Mouse (Mus musculus) lung, embryonic 14.5 days (tissue): ENCODE measurements around the gene Syn3. TPM values are rescaled to one million over a fixed set of nuclear protein-coding genes. Genes with fewer than 3 reads are reported as not detected.

ENCODE experiments used
- ATAC-seq: fragments of 200-750 bp; cut with Nextera tagmentation; 2 replicates; pipeline ENCODE4 v1.8.0; 2017; ENCODE audit warnings: mild to moderate bottlenecking, moderate TSS enrichment, moderate library complexity; ENCODE audit not compliant: insufficient read depth
- DNase-seq: peaks from one replicate; pipeline ENCODE4 v3.0.0-alpha.2; 2015
- H3K27ac ChIP-seq: fragments of 300-500 bp; sonication (generic); 2 replicates; pipeline ENCODE4 v1.5.1; 2014; ENCODE audit warnings: low read depth, mild to moderate bottlenecking, moderate library complexity
- H3K27me3 ChIP-seq: fragments of 300-500 bp; sonication (generic); 2 replicates; pipeline ENCODE4 v1.6.1; 2014; ENCODE audit warnings: low read length, control low read depth; ENCODE audit not compliant: insufficient read depth
- H3K36me3 ChIP-seq: fragments of 300-500 bp; sonication (generic); 2 replicates; pipeline ENCODE4 v1.6.1; 2014; ENCODE audit warnings: control low read depth; ENCODE audit not compliant: insufficient read depth
- H3K4me1 ChIP-seq: fragments of 300-500 bp; sonication (generic); 2 replicates; pipeline ENCODE4 v1.6.1; 2014; ENCODE audit warnings: antibody characterized with exemption, control low read depth; ENCODE audit not compliant: insufficient read depth
- H3K4me2 ChIP-seq: fragments of 300-500 bp; sonication (generic); 2 replicates; pipeline ENCODE4 v1.6.1; 2014; ENCODE audit warnings: mild to moderate bottlenecking
- H3K4me3 ChIP-seq: fragments of 300-500 bp; sonication (generic); 2 replicates; pipeline ENCODE4 v1.5.1; 2014; ENCODE audit warnings: low read depth, low read length
- H3K9ac ChIP-seq: fragments of 300-500 bp; sonication (generic); 2 replicates; pipeline ENCODE4 v1.6.1; 2014
- H3K9me3 ChIP-seq: fragments of 300-500 bp; sonication (generic); 2 replicates; pipeline ENCODE4 v1.6.1; 2016; ENCODE audit warnings: low read depth, low read length, control low read depth
- CTCF ChIP-seq: IDR thresholded peaks from 2 replicates; pipeline ENCODE4 v1.5.1; 2016; ENCODE audit warnings: antibody characterized with exemption, low read depth
- WGBS: fragments of 180-500 bp; shearing (Covaris S2); extraction: QIAGEN DNeasy Blood & Tissue Kit; methylation state at CpG from one replicate; pipeline ENCODE4 v1.1.7; 2014; 5-methylcytosine and 5-hydroxymethylcytosine counted together
- polyA plus RNA-seq: library from polyadenylated mRNA; unstranded; fragments of >200 nt; fragmentation: Nextera tagmentation; extraction: Ambion mirVana; gene quantifications from 2 replicates; pipeline ENCODE4 v1.2.1, GENCODE M21; 2014

Syn3 gene
- polyA plus RNA-seq, 1 experiment from 2014 or later = 2.4 TPM

DNA sequence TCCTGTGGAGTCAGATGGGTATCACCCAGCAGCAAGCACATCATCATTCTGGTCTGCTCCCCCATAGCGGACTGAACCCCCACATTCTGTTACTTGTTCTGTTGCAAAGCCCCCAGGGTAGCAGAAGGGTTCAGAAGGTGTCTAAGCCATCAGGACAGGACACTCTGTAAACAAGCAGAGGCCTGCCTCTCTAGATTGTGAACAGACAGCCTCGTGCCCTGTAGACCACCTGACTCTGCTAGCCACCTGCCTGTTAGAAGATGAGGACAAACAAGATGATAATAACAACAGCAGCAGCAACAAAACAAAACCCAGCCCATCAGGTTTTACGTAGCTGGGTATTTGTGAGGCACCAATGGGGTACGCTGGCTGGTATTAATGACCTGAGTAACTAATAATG lies 156.5 kb downstream of the Syn3 start:
- no peak overlapping the region for H3K27ac ChIP-seq
- H3K9ac ChIP-seq = no peak overlapping the region
- WGBS = 79% methylated on average over 4 of the region's 4 CpGs
- H3K4me1 ChIP-seq = peaks cover 28% of the 10 kb centered on the region; the same call in 1 of the 2 replicates
- no peaks in the 10 kb centered on the region for H3K9me3 ChIP-seq
- TF ChIP-seq CTCF = no peak
- peaks cover 29% of the 10 kb centered on the region; the same call in 1 of the 2 replicates for H3K36me3 ChIP-seq
- H3K4me2 ChIP-seq = no peak overlapping the region
- DNase-seq (no peak), ATAC-seq (no peak)
- H3K27me3 ChIP-seq = no peaks in the 10 kb centered on the region
- H3K4me3 ChIP-seq = no peak overlapping the region

- DNase-seq (peak; percentile 44), ATAC-seq (no peak)
- no peak for TF ChIP-seq CTCF
- H3K4me2 ChIP-seq = no peak overlapping the region
- WGBS = 31% methylated on average over 8 of the region's 8 CpGs
- no peak overlapping the region for H3K9ac ChIP-seq
- H3K4me1 ChIP-seq = peaks cover 30% of the 10 kb centered on the region; the same call in 1 of the 2 replicates
- no peak overlapping the region for H3K4me3 ChIP-seq
- H3K9me3 ChIP-seq = no peaks in the 10 kb centered on the region
- no peaks in the 10 kb centered on the region for H3K27me3 ChIP-seq
- H3K27ac ChIP-seq = no peak overlapping the region
- H3K36me3 ChIP-seq = peaks cover 26% of the 10 kb centered on the region; the same call in 1 of the 2 replicates
These were observed 157.1 kb downstream of the Syn3 start for GRCm38 (mm10) chr10:86341589-86341988.

DNA sequence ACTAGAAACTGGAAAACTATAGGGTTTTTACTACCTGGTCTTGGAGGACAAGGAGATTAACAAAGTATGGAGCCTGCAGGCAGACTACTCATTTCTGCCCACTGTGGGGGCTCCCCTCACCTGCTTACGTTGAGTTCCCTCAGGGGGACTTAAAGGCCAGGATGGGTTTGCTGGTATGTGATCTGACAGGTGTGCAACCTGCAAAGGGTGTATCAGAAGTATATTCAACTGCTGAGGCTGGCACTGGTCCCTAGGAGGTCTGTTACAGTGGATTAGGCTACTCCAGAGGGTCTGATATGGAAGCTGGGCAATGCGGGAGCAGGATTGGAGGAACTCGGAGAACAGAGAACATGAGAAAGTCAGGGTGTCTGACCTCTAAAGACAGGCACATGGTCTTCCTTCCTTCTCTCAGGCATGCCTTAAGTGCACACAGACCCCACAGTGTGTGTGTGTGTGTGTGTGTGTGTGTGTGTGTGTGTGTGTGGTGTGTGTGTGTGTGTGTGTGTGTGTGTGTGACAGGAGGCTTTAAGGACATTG lies 157.6 kb downstream of the Syn3 start:
- Histone ChIP-seq H3K4me1 (peaks cover 30% of the 10 kb centered on the region; the same call in 1 of the 2 replicates), H3K27ac (no peak overlapping the region)

DNA sequence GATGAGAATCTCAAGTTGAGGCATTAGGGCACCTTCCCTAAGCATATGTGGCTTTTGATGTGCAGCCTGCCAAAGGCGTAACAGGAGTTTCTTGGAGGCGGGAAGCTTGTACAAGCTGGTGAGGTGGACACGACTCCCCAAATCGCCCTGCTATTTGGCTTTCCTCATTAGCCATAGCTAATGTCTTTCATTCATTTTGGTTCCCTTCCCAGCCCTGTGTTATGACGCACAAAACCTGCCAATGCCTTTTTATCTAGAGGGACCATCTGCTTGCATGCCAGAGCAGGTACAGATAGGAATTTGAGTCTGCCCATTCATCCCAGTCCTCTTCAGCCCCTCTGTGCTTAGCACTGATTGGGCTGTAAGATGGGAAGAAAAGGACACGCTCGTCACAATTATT lies 158.3 kb downstream of the Syn3 start:
- DNase-seq (no peak), ATAC-seq (no peak)
- Histone ChIP-seq H3K9me3 (no peaks in the 10 kb centered on the region), H3K4me1 (peaks cover 30% of the 10 kb centered on the region; the same call in 1 of the 2 replicates), H3K36me3 (peaks cover 18% of the 10 kb centered on the region; the same call in 1 of the 2 replicates), H3K4me2 (no peak overlapping the region), H3K27ac (no peak overlapping the region), H3K9ac (no peak overlapping the region), H3K4me3 (no peak overlapping the region), H3K27me3 (no peaks in the 10 kb centered on the region)
- no peak for TF ChIP-seq CTCF
- WGBS = 84% methylated on average over 7 of the region's 7 CpGs

More for the DNA sequence above, 157.6 kb downstream of the Syn3 start:
- H3K4me2 ChIP-seq = no peak overlapping the region
- H3K9me3 ChIP-seq = no peaks in the 10 kb centered on the region
- H3K36me3 ChIP-seq = peaks cover 23% of the 10 kb centered on the region; the same call in 1 of the 2 replicates
- ATAC-seq (no peak), DNase-seq (no peak)
- H3K27me3 ChIP-seq = no peaks in the 10 kb centered on the region
- TF ChIP-seq CTCF = no peak
- H3K9ac ChIP-seq = no peak overlapping the region
- 64% methylated on average over 3 of the region's 3 CpGs for WGBS
- no peak overlapping the region for H3K4me3 ChIP-seq

DNA sequence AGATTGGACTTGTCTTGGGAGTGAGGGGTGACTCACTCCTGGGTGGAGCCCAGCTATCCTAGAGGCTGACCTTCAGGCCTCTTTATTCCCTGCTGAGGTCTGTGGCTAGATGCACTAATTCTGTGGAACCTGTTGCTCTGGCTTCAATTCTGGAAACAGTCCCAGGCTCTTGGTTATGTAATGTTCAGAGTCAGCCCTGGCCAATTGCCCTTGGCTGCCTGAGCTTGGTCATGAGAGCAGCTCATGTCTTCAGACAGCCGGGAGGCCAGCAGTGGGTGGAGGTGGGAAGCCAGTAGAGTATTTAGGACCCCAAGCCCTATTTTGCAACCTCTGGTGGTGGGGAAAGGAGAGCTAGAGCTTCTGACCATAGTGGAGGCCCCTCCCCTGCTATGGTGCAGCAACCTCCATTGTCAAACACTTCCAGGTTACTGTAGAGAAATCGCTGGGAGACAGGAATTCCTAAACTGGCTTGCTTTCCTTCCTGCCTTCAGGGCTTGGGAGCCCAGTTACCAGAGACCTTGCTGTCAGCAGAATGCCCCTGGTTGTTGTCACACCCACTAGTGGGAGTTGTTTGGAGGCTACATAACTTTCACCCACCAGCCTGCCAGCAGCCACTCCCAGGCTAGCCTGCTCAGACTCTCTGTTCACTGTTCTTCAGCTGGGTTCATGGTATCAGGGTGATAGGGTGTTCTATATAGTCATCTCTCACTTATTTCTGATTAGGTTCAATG lies 158.9 kb downstream of the Syn3 start:
- H3K4me2 ChIP-seq = no peak overlapping the region
- H3K9ac ChIP-seq = no peak overlapping the region
- no peaks in the 10 kb centered on the region for H3K9me3 ChIP-seq
- no peaks in the 10 kb centered on the region for H3K27me3 ChIP-seq
- no peak overlapping the region for H3K4me3 ChIP-seq
- WGBS = 28% methylated on average over 2 of the region's 2 CpGs
- peaks cover 30% of the 10 kb centered on the region; the same call in 1 of the 2 replicates for H3K4me1 ChIP-seq
- H3K27ac ChIP-seq = peak overlapping the region; percentile 52
- no peak for TF ChIP-seq CTCF
- ATAC-seq (peak; percentile 39; the same call in 1 of the 2 replicates), DNase-seq (peak; percentile 86)
- peaks cover 12% of the 10 kb centered on the region; the same call in 1 of the 2 replicates for H3K36me3 ChIP-seq

DNA sequence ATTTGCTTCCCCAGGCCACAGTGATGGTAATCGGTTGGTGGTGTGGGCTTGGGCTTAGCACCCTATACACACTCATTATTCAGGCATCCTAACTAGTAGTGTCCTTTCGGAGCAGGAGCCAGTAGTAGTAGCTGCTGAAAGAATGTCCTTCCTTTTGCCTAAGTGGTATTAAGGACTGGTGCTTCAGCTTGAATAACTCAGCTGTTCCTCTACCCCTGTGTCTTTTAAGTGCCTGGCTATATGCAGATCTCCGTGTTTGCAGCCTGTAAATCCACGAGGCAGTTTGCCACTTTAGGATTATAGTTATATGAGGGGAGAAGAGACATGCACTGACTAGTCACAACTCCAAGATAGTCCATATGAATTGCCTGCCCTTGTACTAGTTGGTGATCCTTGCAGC lies 159.6 kb downstream of the Syn3 start:
- ATAC-seq = no peak
- WGBS = 66% methylated on average over 4 of the region's 4 CpGs
- Histone ChIP-seq H3K4me1 (peaks cover 31% of the 10 kb centered on the region; the same call in 1 of the 2 replicates), H3K27ac (peak overlapping the region; percentile 52; the same call in 1 of the 2 replicates), H3K9me3 (no peaks in the 10 kb centered on the region), H3K4me2 (no peak overlapping the region), H3K36me3 (peaks cover 7% of the 10 kb centered on the region; the same call in 1 of the 2 replicates), H3K27me3 (no peaks in the 10 kb centered on the region), H3K9ac (no peak overlapping the region), H3K4me3 (no peak overlapping the region)
- no peak for DNase-seq
- TF ChIP-seq CTCF = no peak

- Histone ChIP-seq H3K27me3 (no peaks in the 10 kb centered on the region), H3K9ac (no peak overlapping the region), H3K27ac (no peak overlapping the region), H3K4me3 (no peak overlapping the region), H3K4me2 (no peak overlapping the region), H3K4me1 (peaks cover 33% of the 10 kb centered on the region; the same call in 1 of the 2 replicates), H3K36me3 (no peaks in the 10 kb centered on the region), H3K9me3 (no peaks in the 10 kb centered on the region)
- 53% methylated on average over 4 of the region's 4 CpGs for WGBS
- DNase-seq = no peak
- TF ChIP-seq CTCF = no peak
- ATAC-seq = no peak
These were observed 160.5 kb downstream of the Syn3 start for GRCm38 (mm10) chr10:86338121-86338715.
